Mouse (Mus musculus) heart, embryonic 11.5 days (tissue): ENCODE data around the gene Olfr279. TPM values are rescaled to one million over a fixed set of nuclear protein-coding genes. Genes with fewer than 3 reads are reported as not detected.
A peak's percentile ranks its signal among the peaks of the same experiment; 100 is the strongest.

Source experiments
- ATAC-seq: fragments of 200-750 bp; cut with Nextera tagmentation; replicated peaks from 2 replicates; pipeline ENCODE4 v1.8.0; 2017; ENCODE audit warnings: moderate library complexity; ENCODE audit not compliant: insufficient number of reproducible peaks, low FRiP score, low TSS enrichment
- H3K27ac ChIP-seq: fragments of 300-500 bp; sonication (generic); 2 replicates; pipeline ENCODE4 v1.5.1; 2014; ENCODE audit warnings: mild to moderate bottlenecking, low read depth, low read length
- H3K27me3 ChIP-seq: fragments of 300-500 bp; sonication (generic); 2 replicates; pipeline ENCODE4 v1.6.1; 2014; ENCODE audit warnings: mild to moderate bottlenecking, low read length, mixed read lengths; ENCODE audit not compliant: control insufficient read depth, insufficient read depth
- H3K36me3 ChIP-seq: fragments of 300-500 bp; sonication (generic); 2 replicates; pipeline ENCODE4 v1.6.1; 2014; ENCODE audit warnings: mild to moderate bottlenecking, low read length, moderate library complexity, mixed read lengths; ENCODE audit not compliant: control insufficient read depth, insufficient read depth
- H3K4me1 ChIP-seq: fragments of 300-500 bp; sonication (generic); 2 replicates; pipeline ENCODE4 v1.6.1; 2014; ENCODE audit warnings: low read length; ENCODE audit not compliant: control insufficient read depth, insufficient read depth
- H3K4me2 ChIP-seq: fragments of 300-500 bp; sonication (generic); 2 replicates; pipeline ENCODE4 v1.6.1; 2014; ENCODE audit warnings: mild to moderate bottlenecking, moderate library complexity
- H3K4me3 ChIP-seq: fragments of 300-500 bp; sonication (generic); 2 replicates; pipeline ENCODE4 v1.5.1; 2014; ENCODE audit warnings: low read depth, low read length
- H3K9ac ChIP-seq: fragments of 300-500 bp; sonication (generic); 2 replicates; pipeline ENCODE4 v1.6.1; 2014; ENCODE audit warnings: mild to moderate bottlenecking, low read depth, low read length, moderate library complexity
- H3K9me3 ChIP-seq: fragments of 300-500 bp; sonication (generic); replicated peaks from 2 replicates; pipeline ENCODE4 v1.6.1; 2016; ENCODE audit warnings: low read length; ENCODE audit not compliant: control insufficient read depth
- WGBS: fragments of 180-500 bp; shearing (Covaris S2); extraction: QIAGEN DNeasy Blood & Tissue Kit; methylation state at CpG from one replicate; pipeline ENCODE4 v1.1.7; 2014; ENCODE audit not compliant: insufficient replicate concordance; 5-methylcytosine and 5-hydroxymethylcytosine counted together
- polyA plus RNA-seq: library from polyadenylated mRNA; unstranded; fragments of >200 nt; fragmentation: Nextera tagmentation; extraction: Ambion mirVana; gene quantifications from 2 replicates; pipeline ENCODE4 v1.2.1, GENCODE M21; 2014

Olfr279 gene
- polyA plus RNA-seq, 1 experiment from 2014 or later, result not detected

DNA sequence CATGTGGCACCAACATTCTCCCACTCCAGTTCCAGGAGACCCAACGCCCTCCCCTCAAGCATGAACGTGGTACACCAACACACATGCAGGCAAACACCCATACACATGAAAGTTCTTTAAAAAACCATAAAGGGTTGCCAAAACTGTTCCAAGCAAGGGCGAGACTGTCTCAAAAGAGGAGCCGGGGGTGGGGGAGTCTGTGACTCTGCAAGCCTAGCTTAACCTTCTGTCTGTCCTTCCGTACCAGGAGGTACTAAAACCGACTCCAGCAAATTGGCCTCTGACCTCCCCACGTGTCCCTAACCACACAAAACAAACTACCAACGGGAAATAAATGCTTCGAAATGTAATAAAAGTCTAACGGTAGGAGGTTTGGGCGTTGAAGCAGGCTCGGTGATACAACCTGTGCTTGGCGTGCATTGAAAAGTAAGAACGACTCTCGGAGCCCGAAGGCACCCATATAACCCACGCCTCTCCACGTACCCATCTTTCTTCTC is 40.9 kb downstream of the Olfr279 start:
- Histone ChIP-seq H3K4me3 (peak overlapping the region; percentile 65), H3K27me3 (no peaks in the 10 kb centered on the region), H3K4me2 (peak overlapping the region; percentile 81), H3K9me3 (no peaks in the 10 kb centered on the region), H3K9ac (peak overlapping the region; percentile 90), H3K4me1 (peaks cover 6% of the 10 kb centered on the region; the same call in 1 of the 2 replicates), H3K36me3 (peaks cover 16% of the 10 kb centered on the region), H3K27ac (no peak overlapping the region)
- ATAC-seq, result no peak
- under 1% methylated on average over 18 of the region's 18 CpGs for WGBS

- under 1% methylated on average over 68 of the region's 70 CpGs for WGBS
- Histone ChIP-seq H3K4me3 (peak within 1 kb of the TSS; percentile 65), H3K27ac (peak within 1 kb of the TSS; percentile 97), H3K27me3 (no peaks in the 10 kb centered on the region), H3K9me3 (no peaks in the 10 kb centered on the region), H3K4me2 (peak within 1 kb of the TSS; percentile 81), H3K9ac (peak within 1 kb of the TSS; percentile 90), H3K36me3 (peaks cover 15% of the 10 kb centered on the region), H3K4me1 (peaks cover 6% of the 10 kb centered on the region; the same call in 1 of the 2 replicates)
- peak; percentile 100 for ATAC-seq
Measured at GRCm38 (mm10) chr15:98533881-98534627, 41.9 kb downstream of the Olfr279 start, which contains the start of gene Kansl2. Gene Kansl2, minus strand, starts transcription at chr15:98534264.

DNA sequence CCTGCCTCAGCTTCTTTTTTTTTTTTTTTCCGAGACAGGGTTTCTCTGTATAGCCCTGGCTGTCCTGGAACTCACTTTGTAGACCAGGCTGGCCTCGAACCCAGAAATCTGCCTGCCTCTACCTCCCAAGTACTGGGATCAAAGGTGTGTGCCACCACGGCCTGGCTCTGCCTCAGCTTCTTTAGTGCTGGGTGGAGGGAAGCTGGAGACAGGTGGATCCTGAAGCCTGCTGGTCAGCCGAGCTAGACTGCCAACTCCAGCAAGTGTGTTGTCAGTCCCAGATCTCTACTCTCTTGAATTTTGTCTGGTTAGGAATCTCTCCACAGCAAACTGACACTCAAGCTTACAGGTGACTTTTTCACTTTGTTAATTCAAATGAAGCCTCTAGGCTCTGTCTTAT is 43.7 kb downstream of the Olfr279 start:
- peaks cover 6% of the 10 kb centered on the region; the same call in 1 of the 2 replicates for H3K4me1 ChIP-seq
- WGBS, result 78% methylated on average over 4 of the region's 4 CpGs
- no peak for ATAC-seq
- H3K9me3 ChIP-seq, result no peaks in the 10 kb centered on the region
- H3K4me3 ChIP-seq, result no peak overlapping the region
- no peaks in the 10 kb centered on the region for H3K27me3 ChIP-seq
- H3K36me3 ChIP-seq, result peaks cover 11% of the 10 kb centered on the region; the same call in 1 of the 2 replicates
- no peak overlapping the region for H3K9ac ChIP-seq
- H3K4me2 ChIP-seq, result no peak overlapping the region
- H3K27ac ChIP-seq, result no peak overlapping the region

DNA sequence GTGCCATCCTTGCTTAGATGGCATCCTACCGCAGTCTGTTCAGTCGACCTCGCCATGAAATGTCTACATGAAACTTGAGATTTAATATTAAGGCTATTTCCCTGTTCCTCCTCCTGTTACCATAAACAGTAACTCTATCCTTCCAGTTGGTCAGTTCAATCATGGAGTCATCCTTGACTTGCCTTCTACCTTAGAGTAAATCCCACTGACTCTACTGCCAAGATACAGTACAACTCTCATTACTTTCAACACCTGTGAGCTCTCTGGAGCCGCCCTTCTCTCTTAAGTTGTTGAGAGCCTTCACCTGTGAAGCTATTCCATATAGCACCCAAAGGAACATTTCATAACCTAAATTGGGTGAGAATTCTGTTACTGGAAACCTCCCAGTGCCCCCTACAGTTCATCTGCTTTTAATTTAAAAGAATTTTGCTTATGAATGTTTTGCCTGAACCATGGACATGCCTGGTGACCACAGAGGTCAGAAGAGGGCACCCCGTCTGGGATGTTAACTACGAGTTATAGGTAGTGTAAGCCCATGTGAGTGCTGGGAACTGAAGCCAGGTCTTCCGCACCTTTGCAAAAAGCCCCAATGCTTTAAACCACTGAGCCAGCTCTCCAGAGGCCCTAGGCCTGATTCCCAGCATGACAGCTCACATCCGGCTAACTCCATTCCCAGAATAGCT is 44.8 kb downstream of the Olfr279 start:
- H3K4me2 ChIP-seq, result no peak overlapping the region
- peaks cover 6% of the 10 kb centered on the region; the same call in 1 of the 2 replicates for H3K4me1 ChIP-seq
- ATAC-seq, result no peak
- WGBS, result 83% methylated on average over 8 of the region's 8 CpGs
- no peaks in the 10 kb centered on the region for H3K27me3 ChIP-seq
- H3K9me3 ChIP-seq, result no peaks in the 10 kb centered on the region
- no peak overlapping the region for H3K27ac ChIP-seq
- no peak overlapping the region for H3K4me3 ChIP-seq
- H3K9ac ChIP-seq, result no peak overlapping the region
- 0 out of 2 replicates have a peak, but pooled peaks cover 7% of the 10 kb centered on the region for H3K36me3 ChIP-seq

DNA sequence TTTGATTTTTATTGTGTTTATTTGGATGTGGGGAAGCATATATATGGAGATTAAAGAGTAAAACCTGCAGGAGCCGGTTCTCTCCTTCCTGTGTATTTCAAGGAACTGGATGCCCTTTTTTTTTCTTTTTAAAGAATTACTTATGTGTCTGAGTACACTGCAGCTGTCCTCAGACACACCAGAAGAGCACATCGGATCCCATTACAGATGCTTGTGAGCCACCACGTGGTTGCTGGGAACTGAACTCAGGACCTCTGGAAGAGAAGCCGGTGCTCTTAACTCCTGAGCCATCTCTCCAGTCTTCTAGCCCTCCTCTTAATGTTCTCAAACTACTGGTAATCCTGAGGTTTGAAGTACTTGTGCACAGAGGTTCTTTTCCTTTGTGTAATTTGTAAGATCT is 45.7 kb downstream of the Olfr279 start:
- H3K4me3 ChIP-seq, result no peak overlapping the region
- no peaks in the 10 kb centered on the region for H3K4me1 ChIP-seq
- H3K4me2 ChIP-seq, result no peak overlapping the region
- no peaks in the 10 kb centered on the region for H3K9me3 ChIP-seq
- no peak overlapping the region for H3K9ac ChIP-seq
- no peaks in the 10 kb centered on the region for H3K27me3 ChIP-seq
- ATAC-seq, result no peak
- WGBS, result 76% methylated on average over 4 of the region's 4 CpGs
- H3K27ac ChIP-seq, result no peak overlapping the region
- 0 out of 2 replicates have a peak, but pooled peaks cover 10% of the 10 kb centered on the region for H3K36me3 ChIP-seq

DNA sequence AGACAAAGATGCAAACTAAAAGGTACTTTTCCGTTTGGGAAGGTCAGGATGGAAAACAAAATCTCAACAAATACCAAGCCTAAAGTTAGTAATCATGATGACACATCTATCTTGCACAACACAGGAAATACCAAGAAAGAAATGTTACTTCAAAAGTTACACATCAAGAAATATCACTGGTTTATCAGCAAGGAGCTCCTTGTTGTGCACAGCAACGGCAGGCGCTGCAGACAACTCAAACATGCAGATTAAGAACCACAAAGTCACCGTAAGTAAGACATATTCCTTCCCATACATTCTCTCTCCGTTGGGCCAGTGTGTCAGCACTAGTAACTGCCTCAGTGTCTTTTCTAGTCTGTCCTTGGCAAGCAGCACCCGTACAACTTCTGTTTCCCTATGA is 48.9 kb downstream of the Olfr279 start:
- Histone ChIP-seq H3K9ac (no peak overlapping the region), H3K27me3 (no peaks in the 10 kb centered on the region), H3K9me3 (no peaks in the 10 kb centered on the region), H3K36me3 (peaks cover 23% of the 10 kb centered on the region), H3K4me2 (no peak overlapping the region), H3K4me3 (no peak overlapping the region), H3K27ac (no peak overlapping the region), H3K4me1 (no peaks in the 10 kb centered on the region)
- 84% methylated on average over 6 of the region's 6 CpGs for WGBS
- ATAC-seq, result no peak

DNA sequence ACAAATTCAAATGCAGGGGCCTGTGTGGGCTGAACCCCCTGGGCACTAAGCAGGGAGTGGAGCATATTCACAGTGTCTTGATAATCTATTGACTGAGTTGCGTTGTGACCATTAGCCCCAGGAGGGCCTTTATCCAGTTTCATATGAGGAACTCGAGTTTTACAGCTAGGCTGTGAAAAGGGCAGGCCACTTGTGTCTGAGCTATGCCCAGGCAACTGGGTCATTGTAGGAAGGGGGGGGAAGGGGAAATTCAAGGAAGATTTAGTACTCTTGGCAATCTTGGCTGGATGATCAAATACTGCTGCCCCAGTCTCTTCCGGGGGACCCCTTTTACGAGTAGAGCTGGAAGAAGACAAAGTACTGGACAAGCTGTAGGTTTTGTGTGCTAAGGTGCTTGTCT is 51.1 kb downstream of the Olfr279 start:
- H3K4me3 ChIP-seq, result no peak overlapping the region
- H3K9ac ChIP-seq, result no peak overlapping the region
- no peak overlapping the region for H3K4me2 ChIP-seq
- H3K27ac ChIP-seq, result no peak overlapping the region
- H3K9me3 ChIP-seq, result no peaks in the 10 kb centered on the region
- ATAC-seq, result no peak
- H3K36me3 ChIP-seq, result peaks cover 37% of the 10 kb centered on the region
- H3K4me1 ChIP-seq, result no peaks in the 10 kb centered on the region
- no peaks in the 10 kb centered on the region for H3K27me3 ChIP-seq
- WGBS, result 89% methylated on average over 4 of the region's 4 CpGs

DNA sequence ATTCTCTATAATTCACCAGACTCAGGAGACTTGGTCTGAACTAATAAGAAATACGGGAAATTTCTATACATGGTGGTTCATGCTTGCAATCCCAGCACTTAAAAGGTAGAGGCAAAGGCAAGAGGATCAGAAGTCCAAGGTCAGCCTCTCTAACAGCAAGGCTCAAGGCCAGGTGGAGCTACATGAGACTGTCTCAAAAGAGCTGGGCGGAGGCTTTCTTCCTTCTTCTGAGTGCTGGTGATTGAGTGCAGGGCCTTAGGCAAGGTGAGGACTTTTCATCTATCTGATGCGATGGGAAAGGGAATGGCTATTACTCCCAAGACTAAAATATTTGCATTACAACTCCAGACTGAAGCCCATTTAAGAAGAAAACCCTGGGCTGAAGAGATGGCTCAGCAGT is 52.9 kb downstream of the Olfr279 start:
- H3K4me2 ChIP-seq, result no peak overlapping the region
- WGBS, result 91% methylated on average over 3 of the region's 3 CpGs
- H3K9me3 ChIP-seq, result no peaks in the 10 kb centered on the region
- H3K9ac ChIP-seq, result no peak overlapping the region
- no peaks in the 10 kb centered on the region for H3K27me3 ChIP-seq
- no peaks in the 10 kb centered on the region for H3K4me1 ChIP-seq
- no peak overlapping the region for H3K4me3 ChIP-seq
- ATAC-seq, result no peak
- H3K36me3 ChIP-seq, result peaks cover 32% of the 10 kb centered on the region
- H3K27ac ChIP-seq, result no peak overlapping the region
